Mouse (Mus musculus) hindbrain, embryonic 10.5 days (tissue): ENCODE data around the gene Syna. TPM values are rescaled to one million over a fixed set of nuclear protein-coding genes. Genes with fewer than 3 reads are reported as not detected.

Experiments
- DNase-seq: peaks from one replicate; pipeline ENCODE4 v3.0.0-alpha.2; 2017; ENCODE audit warnings: low spot score
- H3K27ac ChIP-seq: fragments of 300-500 bp; sonication (generic); 2 replicates; pipeline ENCODE4 v1.5.1; 2016; ENCODE audit warnings: mild to moderate bottlenecking, moderate library complexity
- H3K27me3 ChIP-seq: fragments of 300-500 bp; sonication (generic); 2 replicates; pipeline ENCODE4 v1.6.1; 2016; ENCODE audit warnings: mild to moderate bottlenecking; ENCODE audit not compliant: poor library complexity, insufficient read depth, severe bottlenecking
- H3K36me3 ChIP-seq: fragments of 300-500 bp; sonication (generic); 2 replicates; pipeline ENCODE4 v1.6.1; 2016; ENCODE audit warnings: mild to moderate bottlenecking, moderate library complexity
- H3K4me1 ChIP-seq: fragments of 300-500 bp; sonication (generic); replicated peaks from 2 replicates; pipeline ENCODE4 v1.6.1; 2016; ENCODE audit warnings: mild to moderate bottlenecking
- H3K4me3 ChIP-seq: fragments of 300-500 bp; sonication (generic); 2 replicates; pipeline ENCODE4 v1.5.1; 2016; ENCODE audit warnings: mild to moderate bottlenecking, moderate library complexity
- H3K9me3 ChIP-seq: fragments of 300-500 bp; sonication (generic); 2 replicates; pipeline ENCODE4 v1.6.1; 2016; ENCODE audit warnings: mild to moderate bottlenecking, moderate library complexity
- WGBS: fragments of 180-500 bp; shearing (Covaris S2); methylation state at CpG from one replicate; pipeline ENCODE4 v1.1.7; 2016; 5-methylcytosine and 5-hydroxymethylcytosine counted together
- polyA plus RNA-seq: library from polyadenylated mRNA; unstranded; fragments of >200 nt; fragmentation: Nextera tagmentation; extraction: Ambion mirVana; gene quantifications from 2 replicates; pipeline ENCODE4 v1.2.1, GENCODE M21; 2016

Gene Syna
- polyA plus RNA-seq: 0.09 and 0.12 TPM in 2 replicates

DNA sequence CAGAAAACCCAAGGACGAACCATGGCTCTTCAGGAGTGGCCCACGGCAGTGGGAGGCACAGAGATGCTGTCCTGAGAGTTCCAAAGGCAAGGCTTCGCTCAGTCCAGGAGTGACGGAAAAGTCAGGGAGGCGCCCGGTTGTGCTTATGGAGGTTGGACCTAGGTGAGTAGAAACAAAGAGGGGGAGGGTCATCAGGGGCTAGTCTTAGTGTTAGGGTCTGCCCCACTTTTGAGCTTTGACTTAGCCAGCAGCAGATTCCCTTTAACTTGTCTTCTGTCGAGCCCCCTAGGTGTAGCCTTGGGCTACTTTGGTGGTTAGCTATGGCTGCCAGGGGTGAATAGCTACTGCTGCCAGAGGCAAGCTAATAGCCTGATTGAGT is at the start of gene Syna:
Gene Syna, minus strand, starts transcription at position 101 of the 379 bp plus-strand sequence.
- no peaks in the 10 kb centered on the region for H3K27me3 ChIP-seq
- 96% methylated on average over 7 of the region's 7 CpGs for WGBS

DNA sequence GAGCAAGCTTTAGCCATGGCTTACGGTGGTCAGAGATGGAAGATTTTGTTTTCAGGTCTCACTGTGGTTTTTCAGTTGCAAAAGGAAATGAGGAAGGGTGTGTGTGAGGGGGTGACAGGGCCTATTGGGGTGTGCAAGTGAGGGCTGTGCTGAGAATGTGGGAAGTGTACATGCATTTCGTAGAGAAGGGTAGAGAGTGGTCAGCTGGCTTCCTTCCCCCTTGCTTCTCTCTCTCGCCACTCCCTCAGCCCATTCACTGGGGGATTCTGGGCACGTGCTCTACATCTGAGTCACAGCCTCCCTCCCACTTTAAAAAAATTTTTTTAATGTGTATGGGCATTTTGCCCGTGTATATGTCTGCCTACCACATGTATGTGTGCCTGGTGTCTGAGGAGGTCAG is 47.1 kb upstream of the Syna start:
- peaks cover 8% of the 10 kb centered on the region for H3K4me1 ChIP-seq
- no peak overlapping the region for H3K4me3 ChIP-seq
- peaks cover 13% of the 10 kb centered on the region for H3K36me3 ChIP-seq
- no peaks in the 10 kb centered on the region for H3K27me3 ChIP-seq
- H3K9me3 ChIP-seq: no peaks in the 10 kb centered on the region
- 79% methylated on average over 5 of the region's 5 CpGs for WGBS
- no peak for DNase-seq
- H3K27ac ChIP-seq: no peak overlapping the region; the same call in 1 of the 2 replicates

More for the DNA sequence above, at the start of gene Syna:
- DNase-seq: no peak
- Histone ChIP-seq H3K36me3 (no peaks in the 10 kb centered on the region), H3K4me1 (peaks cover 17% of the 10 kb centered on the region), H3K4me3 (no peak within 1 kb of the TSS), H3K9me3 (0 out of 2 replicates have a peak, but pooled peaks cover 2% of the 10 kb centered on the region), H3K27ac (no peak within 1 kb of the TSS)

DNA sequence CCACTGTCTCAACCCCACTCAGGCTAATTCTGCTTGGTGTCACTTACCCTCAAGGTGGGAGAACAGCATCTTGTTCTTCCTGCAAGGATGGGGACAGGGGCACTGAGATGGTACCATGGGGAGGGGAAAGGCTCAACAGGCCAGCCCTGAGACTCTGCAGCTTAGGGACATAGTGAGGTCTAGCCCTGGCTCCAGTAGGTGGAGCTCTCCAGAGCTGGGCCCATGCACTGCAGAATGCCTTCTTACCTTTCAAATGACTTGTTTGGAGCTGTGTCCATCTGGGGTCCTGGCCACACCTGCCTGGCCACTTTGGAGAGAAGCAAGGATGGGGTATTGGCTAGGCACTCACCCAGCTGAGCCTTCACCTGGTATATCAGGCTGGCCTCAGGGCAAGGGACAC is 46.3 kb upstream of the Syna start:
- Histone ChIP-seq H3K4me3 (no peak overlapping the region), H3K4me1 (no peaks in the 10 kb centered on the region), H3K27ac (no peak overlapping the region), H3K9me3 (no peaks in the 10 kb centered on the region), H3K27me3 (no peaks in the 10 kb centered on the region), H3K36me3 (peaks cover 14% of the 10 kb centered on the region)
- DNase-seq: no peak

DNA sequence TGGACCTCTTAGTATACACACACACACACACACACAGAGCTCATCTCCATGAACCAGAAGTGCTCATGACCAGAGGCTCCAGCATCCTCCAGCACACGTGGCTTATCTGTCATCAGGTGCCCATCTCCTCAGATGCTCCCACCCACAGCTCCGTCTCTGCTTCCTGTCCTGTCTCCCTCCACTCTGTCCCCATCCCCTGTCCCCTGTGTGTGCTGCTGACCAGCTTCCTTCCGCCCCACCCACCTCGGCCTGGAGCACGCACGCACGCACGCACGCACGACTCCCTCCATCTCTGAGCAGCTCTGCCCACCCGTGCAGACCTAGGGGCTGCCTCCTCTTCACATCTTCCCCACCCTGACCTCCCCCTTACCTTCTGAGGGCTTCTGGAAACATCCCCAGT is 44.4 kb upstream of the Syna start:
- Histone ChIP-seq H3K27ac (no peak overlapping the region), H3K4me1 (no peaks in the 10 kb centered on the region), H3K4me3 (no peak overlapping the region), H3K9me3 (no peaks in the 10 kb centered on the region), H3K27me3 (no peaks in the 10 kb centered on the region), H3K36me3 (peaks cover 28% of the 10 kb centered on the region)
- WGBS: 89% methylated on average over 11 of the region's 11 CpGs
- DNase-seq: no peak

DNA sequence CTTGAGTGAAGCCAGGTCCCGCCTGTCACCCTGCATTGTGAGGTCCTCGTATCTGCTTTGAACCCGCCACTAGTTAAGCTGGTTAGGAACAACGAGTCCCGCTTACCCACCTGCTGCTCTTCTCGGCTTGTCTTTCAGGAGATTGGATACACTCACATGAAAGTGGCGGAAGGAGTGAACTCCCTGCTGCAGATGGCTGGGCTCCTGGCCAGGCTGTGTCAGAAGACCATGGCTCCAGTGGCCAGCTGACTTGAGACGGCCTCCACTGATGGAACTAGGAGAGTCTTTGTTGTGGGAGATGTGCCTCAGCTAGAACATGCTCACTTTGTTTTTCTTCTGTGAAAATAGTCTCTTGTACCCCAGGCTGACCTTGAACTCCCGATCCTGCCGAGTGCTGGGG is 37.7 kb upstream of the Syna start:
- H3K27ac ChIP-seq: no peak overlapping the region
- peaks cover 86% of the 10 kb centered on the region for H3K36me3 ChIP-seq
- no peak overlapping the region for H3K4me3 ChIP-seq
- DNase-seq: no peak
- no peaks in the 10 kb centered on the region for H3K9me3 ChIP-seq
- no peaks in the 10 kb centered on the region for H3K4me1 ChIP-seq
- 92% methylated on average over 10 of the region's 10 CpGs for WGBS
- no peaks in the 10 kb centered on the region for H3K27me3 ChIP-seq

DNA sequence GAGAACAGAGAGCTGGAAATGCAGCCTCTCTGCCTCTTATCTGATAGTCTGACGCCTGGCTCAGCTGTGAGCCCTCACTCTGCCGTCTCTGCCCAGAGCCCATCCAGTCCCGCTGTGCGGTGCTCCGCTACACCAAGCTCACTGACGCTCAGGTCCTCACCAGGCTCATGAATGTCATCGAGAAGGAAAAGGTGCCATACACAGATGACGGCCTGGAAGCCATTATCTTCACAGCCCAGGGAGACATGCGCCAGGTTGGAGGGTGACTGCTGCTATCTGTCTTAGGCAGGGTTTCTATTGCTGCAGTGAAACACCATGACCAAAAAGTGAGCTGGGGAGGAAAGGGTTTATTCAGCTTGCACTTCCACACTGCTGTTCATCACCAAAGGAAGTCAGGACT is 33.1 kb upstream of the Syna start:
- 93% methylated on average over 9 of the region's 9 CpGs for WGBS
- Histone ChIP-seq H3K4me1 (no peaks in the 10 kb centered on the region), H3K9me3 (no peaks in the 10 kb centered on the region), H3K27me3 (no peaks in the 10 kb centered on the region), H3K27ac (no peak overlapping the region), H3K4me3 (no peak overlapping the region), H3K36me3 (peaks cover 99% of the 10 kb centered on the region)
- DNase-seq: no peak

DNA sequence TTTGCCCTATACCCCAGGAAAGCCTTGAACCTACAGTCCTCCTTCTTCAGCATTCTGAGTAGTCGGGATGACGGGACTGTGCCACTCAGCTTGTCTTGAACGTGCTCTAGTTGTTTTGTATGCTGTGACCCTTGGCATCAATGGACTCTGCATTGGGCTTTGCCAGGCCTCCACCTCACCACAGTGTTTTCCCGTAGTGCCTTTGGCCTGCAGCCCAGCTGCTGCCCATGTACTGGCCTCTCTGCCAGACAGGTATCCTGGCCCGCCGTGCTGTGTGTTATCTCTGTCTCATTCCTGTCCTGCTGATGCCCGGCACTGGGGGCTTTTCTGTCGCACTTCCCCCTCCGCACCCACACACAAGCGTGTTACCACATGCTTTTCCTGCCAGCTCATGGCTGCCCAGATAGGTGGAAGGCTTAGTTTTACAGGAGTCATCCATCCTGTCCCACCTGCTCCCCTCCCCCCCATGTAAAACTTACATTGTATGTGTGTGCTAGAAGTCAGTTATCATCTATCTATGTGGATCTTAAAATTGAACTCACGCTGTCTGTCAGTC is 32.1 kb upstream of the Syna start:
- H3K9me3 ChIP-seq: no peaks in the 10 kb centered on the region
- no peak overlapping the region for H3K27ac ChIP-seq
- peaks cover 99% of the 10 kb centered on the region for H3K36me3 ChIP-seq
- no peaks in the 10 kb centered on the region for H3K4me1 ChIP-seq
- no peak for DNase-seq
- WGBS: 95% methylated on average over 11 of the region's 11 CpGs
- no peak overlapping the region for H3K4me3 ChIP-seq
- H3K27me3 ChIP-seq: no peaks in the 10 kb centered on the region

DNA sequence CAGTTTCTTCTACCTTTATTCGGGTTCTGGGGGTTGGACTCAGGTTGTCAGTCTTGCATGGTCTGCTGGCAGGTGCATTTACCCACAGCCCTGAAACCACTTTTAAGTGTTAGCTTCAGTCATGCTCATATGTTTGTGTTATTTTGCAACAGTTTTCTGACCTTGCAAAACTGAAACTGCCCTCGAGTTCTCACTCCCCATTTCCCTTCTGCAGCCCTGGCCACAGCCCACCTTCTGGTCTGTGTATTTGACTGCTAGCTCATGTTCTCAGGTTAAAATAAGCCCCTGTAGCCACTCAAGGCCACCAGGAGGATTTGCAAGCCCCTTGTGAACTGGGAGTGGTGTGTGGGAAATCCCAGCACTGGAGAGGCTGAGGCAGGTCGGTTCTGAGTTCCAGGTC is 29.9 kb upstream of the Syna start:
- Histone ChIP-seq H3K27ac (no peak overlapping the region), H3K4me1 (no peaks in the 10 kb centered on the region), H3K27me3 (no peaks in the 10 kb centered on the region), H3K4me3 (no peak overlapping the region), H3K36me3 (peaks cover 88% of the 10 kb centered on the region), H3K9me3 (no peaks in the 10 kb centered on the region)
- DNase-seq: no peak
- WGBS: 93% methylated on average over 3 of the region's 3 CpGs

DNA sequence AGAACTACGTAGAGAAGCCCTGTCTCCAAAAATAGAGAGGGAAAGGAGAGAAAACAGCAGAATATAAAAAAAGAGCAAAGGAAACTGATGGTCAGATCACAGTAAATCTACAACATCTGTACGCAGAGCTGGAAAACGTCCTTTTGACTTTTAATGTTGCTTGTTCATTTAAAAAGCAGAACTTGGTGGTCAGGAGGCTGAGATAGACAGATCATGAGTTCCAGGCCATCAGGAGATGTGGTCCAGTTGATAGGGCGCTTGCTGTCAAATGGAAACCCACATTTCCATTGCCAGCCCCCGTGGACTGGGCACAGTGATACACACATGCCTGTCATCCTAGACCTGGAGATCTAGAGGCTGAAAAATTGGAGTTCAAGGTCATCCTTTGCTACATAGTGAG is 24.8 kb upstream of the Syna start:
- Histone ChIP-seq H3K27ac (no peak overlapping the region), H3K27me3 (no peaks in the 10 kb centered on the region), H3K36me3 (peaks cover 37% of the 10 kb centered on the region), H3K4me1 (peaks cover 13% of the 10 kb centered on the region), H3K4me3 (no peak overlapping the region), H3K9me3 (no peaks in the 10 kb centered on the region)
- WGBS: 92% methylated on average over 5 of the region's 5 CpGs
- DNase-seq: no peak

DNA sequence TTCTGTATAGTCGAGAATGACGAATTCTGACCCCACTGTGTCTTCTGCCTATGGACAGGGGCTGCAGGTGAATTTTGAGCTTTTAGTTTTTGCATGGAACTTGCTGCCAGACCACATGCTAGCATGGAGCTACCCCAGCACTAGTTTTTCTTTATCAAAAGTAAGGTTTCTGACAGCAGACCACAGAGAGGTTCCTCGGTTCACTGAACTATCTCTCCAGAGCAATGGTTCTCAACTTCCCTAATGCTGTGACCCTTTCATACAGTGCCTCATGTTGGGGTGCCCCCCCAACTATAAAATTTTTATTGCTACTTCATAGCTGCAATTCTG is 23.9 kb upstream of the Syna start:
- Histone ChIP-seq H3K27ac (no peak overlapping the region), H3K4me1 (peaks cover 13% of the 10 kb centered on the region), H3K4me3 (peak overlapping the region; percentile 81), H3K27me3 (no peaks in the 10 kb centered on the region), H3K9me3 (no peaks in the 10 kb centered on the region), H3K36me3 (peaks cover 29% of the 10 kb centered on the region)
- 91% methylated on average over 3 of the region's 3 CpGs for WGBS
- DNase-seq: no peak

DNA sequence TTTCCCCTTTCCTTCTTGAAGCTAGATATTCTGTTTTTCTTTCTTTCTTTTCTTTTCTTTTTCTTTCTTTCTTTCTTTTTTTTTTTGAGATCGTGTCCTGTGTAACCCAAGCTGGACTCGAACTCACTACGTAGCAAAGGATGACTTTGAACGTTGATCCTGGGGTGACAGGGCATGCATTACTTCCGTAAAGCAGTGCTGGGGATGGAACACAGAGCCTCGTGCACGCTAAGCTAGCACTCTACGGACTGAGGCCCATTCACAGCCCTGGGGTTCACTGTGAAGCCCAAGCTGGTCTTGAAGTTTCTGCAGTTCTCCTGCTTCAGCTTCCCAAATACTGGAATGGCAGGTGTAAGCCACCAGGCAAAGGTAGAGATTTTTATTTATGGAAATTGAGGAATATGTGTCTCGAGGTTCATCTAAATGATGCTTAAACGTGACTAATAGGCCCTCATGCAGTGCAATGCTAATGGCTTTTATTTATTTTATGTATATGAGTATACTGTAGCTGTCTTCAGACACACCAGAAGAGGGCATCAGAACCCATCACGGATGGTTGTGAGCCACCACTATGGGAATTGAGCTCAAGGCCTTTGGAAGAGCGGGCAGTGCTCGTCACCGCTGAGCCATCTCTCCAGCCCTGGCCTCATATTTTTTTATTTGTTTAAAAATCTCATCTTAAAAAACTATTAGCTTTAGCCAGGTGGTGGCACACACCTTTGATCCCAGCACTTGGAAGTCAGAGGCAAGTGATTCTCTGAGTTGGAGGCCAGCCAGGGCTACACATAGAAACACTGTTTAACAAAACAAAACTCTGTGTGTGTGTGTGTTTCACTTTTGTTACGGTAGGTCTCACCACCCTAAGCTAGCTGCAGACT is 23.3 kb upstream of the Syna start:
- peak overlapping the region; percentile 89 for H3K27ac ChIP-seq
- 31% methylated on average over 15 of the region's 15 CpGs for WGBS

DNA sequence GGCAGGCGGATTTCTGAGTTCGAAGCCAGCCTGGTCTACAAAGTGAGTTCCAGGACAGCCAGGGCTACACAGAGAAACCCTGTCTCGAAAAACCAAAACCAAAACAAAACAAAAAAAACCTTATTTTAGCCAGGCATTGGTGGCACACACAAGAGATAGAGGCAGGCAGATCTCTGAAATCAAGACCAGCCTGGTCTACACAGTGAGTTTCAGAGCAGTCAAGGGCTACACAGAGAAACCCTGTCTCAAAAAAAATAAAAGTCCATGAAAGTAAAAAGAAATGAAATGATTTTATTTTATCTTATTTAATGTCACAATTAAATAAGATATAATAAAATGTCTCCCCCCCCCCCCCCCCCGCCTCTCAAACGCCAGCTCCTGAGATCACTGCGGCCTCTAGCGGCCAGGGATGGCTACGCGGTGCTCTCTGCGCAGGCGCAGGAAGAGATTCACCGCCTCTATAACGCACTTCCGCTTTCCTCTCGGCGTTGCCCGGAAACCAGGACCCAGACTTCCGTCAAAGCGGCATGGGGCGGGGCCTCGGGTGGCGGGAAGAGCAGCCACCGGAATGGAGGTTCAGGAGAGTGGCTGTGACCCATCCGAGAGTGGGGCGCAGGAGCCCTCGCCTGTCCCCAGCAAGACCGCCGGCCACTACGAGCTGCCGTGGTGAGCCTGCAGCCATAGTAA is 22.4 kb upstream of the Syna start:
- peak overlapping the region; percentile 89 for H3K27ac ChIP-seq
- peaks cover 13% of the 10 kb centered on the region for H3K4me1 ChIP-seq
- DNase-seq: peak; percentile 96

More for the DNA sequence above, 23.3 kb upstream of the Syna start:
- Histone ChIP-seq H3K27me3 (no peaks in the 10 kb centered on the region), H3K9me3 (no peaks in the 10 kb centered on the region), H3K4me1 (peaks cover 13% of the 10 kb centered on the region), H3K4me3 (peak overlapping the region; percentile 81), H3K36me3 (peaks cover 23% of the 10 kb centered on the region)
- no peak for DNase-seq

DNA sequence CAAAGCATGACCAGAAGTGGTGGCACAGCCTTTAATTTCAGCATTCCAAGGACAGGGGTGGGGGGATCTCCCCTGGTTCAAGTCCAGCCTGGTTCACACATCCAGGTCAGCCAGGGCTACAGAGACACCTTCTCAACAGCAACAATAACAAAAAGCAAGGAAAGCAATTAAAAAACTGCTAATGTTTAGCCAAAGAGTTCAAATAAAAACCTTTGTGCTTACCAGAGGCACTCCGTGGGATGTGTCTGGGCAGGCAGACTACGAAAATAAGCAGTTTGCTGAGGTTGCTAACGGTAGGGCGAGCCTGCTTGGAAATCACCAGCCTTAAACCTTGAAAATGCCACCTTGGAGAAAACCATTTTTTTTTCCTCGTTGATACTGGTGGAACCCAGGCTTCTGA is 21.2 kb upstream of the Syna start, which contains the start of gene Rfc2:
Gene Rfc2, plus strand, starts transcription at position 221 of the 400 bp plus-strand sequence.
- Histone ChIP-seq H3K9me3 (no peaks in the 10 kb centered on the region), H3K27ac (no peak within 1 kb of the TSS), H3K4me1 (peaks cover 13% of the 10 kb centered on the region), H3K27me3 (no peaks in the 10 kb centered on the region), H3K4me3 (no peak within 1 kb of the TSS), H3K36me3 (peaks cover 2% of the 10 kb centered on the region; the same call in 1 of the 2 replicates)
- 86% methylated on average over 5 of the region's 5 CpGs for WGBS
- no peak for DNase-seq

More for the DNA sequence above, 22.4 kb upstream of the Syna start:
- Histone ChIP-seq H3K36me3 (peaks cover 14% of the 10 kb centered on the region), H3K27me3 (no peaks in the 10 kb centered on the region), H3K9me3 (no peaks in the 10 kb centered on the region), H3K4me3 (peak overlapping the region; percentile 81)
- 7% methylated on average over 30 of the region's 30 CpGs for WGBS
